17 mouse cellular contexts compared by ENCODE assay signal in genomic region chr1:84611331-84611730, GRCm38 (mm10).
"Had no signal": no experiment of that assay in that cellular context is flagged by ENCODE, and none has a peak within 500 bp of the region (broad histone marks: within the 10 kb centered on the region; RNA-seq: fewer than 3 reads in every experiment).

No protein-coding gene starts in this region.

- H3K36me3 ChIP-seq: limb, embryonic 13.5 days; neural tube, embryonic 12.5 days; stomach, embryonic 15.5 days had no signal

- H3K27ac ChIP-seq: layer of hippocampus, adult 2 months; limb, embryonic 13.5 days; liver, embryonic 14.5 days; neural tube, embryonic 12.5 days; stomach, embryonic 15.5 days had no signal

- H3K4me2 ChIP-seq: limb, embryonic 13.5 days; neural tube, embryonic 12.5 days; stomach, embryonic 15.5 days had no signal

- ATAC-seq: intestine, postnatal 0 days; lung, postnatal 0 days had no signal

- H3K9ac ChIP-seq: limb, embryonic 13.5 days; liver, embryonic 14.5 days; neural tube, embryonic 12.5 days; stomach, embryonic 15.5 days had no signal

- H3K4me3 ChIP-seq: layer of hippocampus, adult 2 months; limb, embryonic 13.5 days; myocyte; neural tube, embryonic 12.5 days; stomach, embryonic 15.5 days had no signal

- H3K9me3 ChIP-seq: neural tube, embryonic 12.5 days; stomach, embryonic 15.5 days had no signal

- H3K4me1 ChIP-seq: limb, embryonic 13.5 days; stomach, embryonic 15.5 days had no signal

- DNase-seq: kidney, adult 9 months; kidney, postnatal 10 days; kidney, postnatal 4 days; left cerebral cortex, postnatal 4 days; lung, adult 18-20 months; lung, postnatal 4 days; right cerebral cortex, postnatal 14 days; thymus, adult 2 months; thymus, postnatal 36 days had no signal

- H3K27me3 ChIP-seq: limb, embryonic 13.5 days; neural tube, embryonic 12.5 days; stomach, embryonic 15.5 days had no signal
